Mouse (Mus musculus) myocyte (in vitro differentiated cells): ENCODE measurements around the gene Gm43720.

Source experiments
- E2F4 ChIP-seq: IDR thresholded peaks from one replicate; pipeline ENCODE4 v1.6.1; 2011; ENCODE audit warnings: mild to moderate bottlenecking, control low read depth, moderate library complexity; ENCODE audit not compliant: insufficient read depth
- MYOG ChIP-seq, 3 experiments: IDR thresholded peaks; one replicate each; pipeline ENCODE4 v1.6.1; 2011; ENCODE audit warnings: control low read depth in 2 of 3, low read depth in 2 of 3, mild to moderate bottlenecking in 2 of 3; ENCODE audit not compliant: insufficient read length in 2 of 3, control insufficient read depth in 1 of 3, insufficient read depth in 1 of 3
- POLR2A ChIP-seq: IDR thresholded peaks from one replicate; pipeline ENCODE4 v1.6.1; 2011; ENCODE audit warnings: low read depth, mild to moderate bottlenecking, control low read depth, moderate library complexity; ENCODE audit not compliant: insufficient read length
- REST ChIP-seq: IDR thresholded peaks from one replicate; pipeline ENCODE4 v1.6.1; 2011; ENCODE audit warnings: mild to moderate bottlenecking, control low read depth, moderate library complexity; ENCODE audit not compliant: insufficient read depth, insufficient read length

GRCm38 (mm10) chr5:138263260-138264206 is 16.2 kb downstream of the Gm43720 start, which contains the start of gene BC037034:
- TF ChIP-seq E2F4: no peak
- TF ChIP-seq REST: no peak
- no peak for TF ChIP-seq MYOG (IDR thresholded peaks at IDR 0.05; ENCODE audit: control insufficient read depth in 1 of 3, insufficient read depth in 1 of 3, insufficient read length in 2 of 3, low read depth in 2 of 3)
- peak; percentile 78 for TF ChIP-seq POLR2A
